Mouse (Mus musculus) C2C12 (cell line): ENCODE data around the gene Robo3.

ENCODE experiments used
- CEBPB ChIP-seq: IDR thresholded peaks from one replicate; pipeline ENCODE4 v1.6.1; 2011; ENCODE audit warnings: low read depth, mild to moderate bottlenecking, control low read depth, moderate library complexity
- CTCF ChIP-seq: IDR thresholded peaks from one replicate; pipeline ENCODE4 v1.5.1; 2011; ENCODE audit not compliant: control insufficient read depth, insufficient read depth, insufficient read length
- FOSL1 ChIP-seq: IDR thresholded peaks from one replicate; pipeline ENCODE4 v1.8.0; 2011; ENCODE audit warnings: mild to moderate bottlenecking, low read length; ENCODE audit not compliant: poor library complexity, insufficient read depth, severe bottlenecking
- MYOD1 ChIP-seq: IDR thresholded peaks from one replicate; pipeline ENCODE4 v1.6.1; 2011; ENCODE audit warnings: low read depth; ENCODE audit not compliant: control insufficient read depth, insufficient read length
- MYOG ChIP-seq: IDR thresholded peaks from one replicate; pipeline ENCODE4 v1.6.1; 2011; ENCODE audit not compliant: control insufficient read depth, insufficient read length; ENCODE audit errors: extremely low read depth

DNA sequence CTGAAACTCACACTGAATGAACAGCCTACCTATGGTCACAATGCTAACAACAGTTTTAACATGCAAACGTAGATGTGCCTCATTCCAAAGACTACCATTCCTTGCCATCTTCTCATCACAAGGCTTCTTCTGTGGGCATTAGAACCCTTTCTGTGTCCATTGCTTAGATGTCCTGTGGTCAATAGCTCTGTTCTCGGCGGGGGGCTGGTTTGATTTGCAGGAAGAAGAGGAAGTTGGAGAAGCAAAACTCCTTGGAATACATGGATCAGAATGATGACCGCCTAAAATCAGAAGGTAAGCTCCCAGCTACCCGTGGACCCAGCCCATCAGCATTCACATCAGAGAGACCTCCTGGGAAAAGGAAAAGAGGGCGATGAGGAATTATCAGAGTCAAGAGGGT, 49.9 kb downstream of the Robo3 start:
- TF ChIP-seq CTCF = no peak
- TF ChIP-seq MYOD1 = no peak
- no peak for TF ChIP-seq FOSL1
- TF ChIP-seq MYOG = no peak
- TF ChIP-seq CEBPB = no peak
